Mouse (Mus musculus) small intestine, adult 2 months (tissue): ENCODE data around the gene Sept8. TPM values are rescaled to one million over a fixed set of nuclear protein-coding genes. Genes with fewer than 3 reads are reported as not detected.

ENCODE experiments used
- H3K27ac ChIP-seq: fragments of 200-500 bp; 2 replicates; pipeline ENCODE4 v1.5.1; 2012; ENCODE audit warnings: low read depth, low read length, control low read depth, inconsistent platforms; ENCODE audit not compliant: insufficient read depth
- H3K27me3 ChIP-seq: fragments of 200-500 bp; 2 replicates; pipeline ENCODE4 v1.6.1; 2012; ENCODE audit warnings: mild to moderate bottlenecking, moderate library complexity, low read length, inconsistent platforms; ENCODE audit not compliant: control insufficient read depth, insufficient read depth
- H3K36me3 ChIP-seq: fragments of 200-500 bp; 2 replicates; pipeline ENCODE4 v1.6.1; 2012; ENCODE audit warnings: mild to moderate bottlenecking, low read length, control low read depth, inconsistent platforms; ENCODE audit not compliant: control insufficient read depth, insufficient read depth
- H3K4me1 ChIP-seq: fragments of 200-500 bp; 2 replicates; pipeline ENCODE4 v1.6.1; 2012; ENCODE audit warnings: low read length, inconsistent platforms, mixed read lengths; ENCODE audit not compliant: control insufficient read depth, insufficient read depth, insufficient read length
- H3K4me3 ChIP-seq: fragments of 200-500 bp; 2 replicates; pipeline ENCODE4 v1.5.1; 2012; ENCODE audit warnings: low read depth, mild to moderate bottlenecking, control low read depth, inconsistent platforms, low read length, moderate library complexity
- CTCF ChIP-seq: fragments of 200-500 bp; IDR thresholded peaks from 2 replicates; pipeline ENCODE4 v1.5.1; 2012; ENCODE audit warnings: low read depth, mild to moderate bottlenecking, control low read depth, inconsistent platforms, low read length, moderate library complexity, mixed read lengths; ENCODE audit not compliant: insufficient replicate concordance, insufficient read length; ENCODE audit errors: extremely low read depth
- POLR2A ChIP-seq: fragments of 200-500 bp; IDR thresholded peaks from 2 replicates; pipeline ENCODE4 v1.6.1; 2012; ENCODE audit warnings: low read depth, mild to moderate bottlenecking, control low read depth, inconsistent platforms, low read length, moderate library complexity
- WGBS: fragments of 180-500 bp; shearing (Covaris S2); methylation state at CpG from one replicate; pipeline ENCODE4 v1.1.7; 2018; 5-methylcytosine and 5-hydroxymethylcytosine counted together
- polyA plus RNA-seq: library from polyadenylated mRNA; depleted of rRNA; stranded (reverse); fragments of >200 nt; gene quantifications from 2 replicates; pipeline ENCODE4 v1.2.3, GENCODE M21; 2012

The Sept8 gene
- polyA plus RNA-seq, 1 experiment: 9.7 TPM

DNA sequence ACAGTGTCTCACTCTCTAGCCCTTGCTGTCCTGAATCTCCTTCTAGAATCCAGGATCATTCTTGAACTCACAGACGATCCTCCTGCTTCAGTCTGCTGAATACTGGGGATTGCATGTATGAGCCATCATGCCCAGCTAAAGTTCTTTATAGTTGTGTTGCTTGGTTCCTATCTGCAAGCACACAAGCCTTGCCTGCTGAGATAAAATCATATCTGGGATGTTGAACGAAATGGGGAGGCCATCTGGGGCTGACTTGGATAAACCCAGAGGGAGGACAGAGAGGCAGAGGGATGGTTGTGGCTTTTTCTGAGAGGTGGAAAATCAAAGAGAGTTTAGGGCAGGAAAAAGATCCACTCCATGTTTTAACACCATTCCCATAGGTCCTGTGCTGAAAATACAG is 42.9 kb downstream of the Sept8 start:
- WGBS: 67% methylated on average over 2 of the region's 2 CpGs
- Histone ChIP-seq H3K27ac (no peak overlapping the region), H3K4me3 (no peak overlapping the region), H3K27me3 (no peaks in the 10 kb centered on the region; the same call in 1 of the 2 replicates), H3K4me1 (no peaks in the 10 kb centered on the region), H3K36me3 (no peaks in the 10 kb centered on the region)
- TF ChIP-seq POLR2A (no peak), CTCF (no peak)

DNA sequence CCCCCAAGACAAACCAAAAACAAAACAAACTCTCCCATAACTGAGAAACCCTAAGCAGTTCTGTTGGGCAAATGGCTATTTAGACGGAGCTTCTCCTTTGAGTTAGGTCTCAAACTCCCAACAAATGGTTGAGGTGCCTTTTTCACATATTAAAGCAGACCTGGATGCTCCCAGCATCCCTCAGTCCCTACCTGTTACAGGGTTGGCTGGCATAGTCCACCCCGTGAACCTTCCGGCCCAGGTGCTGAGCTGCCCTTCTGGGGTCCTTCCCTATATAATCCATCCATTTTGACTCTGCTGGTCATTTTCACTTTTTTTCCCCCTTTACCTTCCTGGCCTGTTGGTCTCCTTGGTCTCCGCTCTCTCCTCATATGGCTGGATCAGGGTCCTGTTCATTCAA is 47.6 kb downstream of the Sept8 start:
- 87% methylated on average over 4 of the region's 4 CpGs for WGBS
- no peaks in the 10 kb centered on the region for H3K36me3 ChIP-seq
- H3K4me3 ChIP-seq: no peak overlapping the region
- H3K4me1 ChIP-seq: no peaks in the 10 kb centered on the region
- H3K27ac ChIP-seq: no peak overlapping the region
- no peak for TF ChIP-seq POLR2A
- TF ChIP-seq CTCF: no peak
- H3K27me3 ChIP-seq: no peaks in the 10 kb centered on the region; the same call in 1 of the 2 replicates

DNA sequence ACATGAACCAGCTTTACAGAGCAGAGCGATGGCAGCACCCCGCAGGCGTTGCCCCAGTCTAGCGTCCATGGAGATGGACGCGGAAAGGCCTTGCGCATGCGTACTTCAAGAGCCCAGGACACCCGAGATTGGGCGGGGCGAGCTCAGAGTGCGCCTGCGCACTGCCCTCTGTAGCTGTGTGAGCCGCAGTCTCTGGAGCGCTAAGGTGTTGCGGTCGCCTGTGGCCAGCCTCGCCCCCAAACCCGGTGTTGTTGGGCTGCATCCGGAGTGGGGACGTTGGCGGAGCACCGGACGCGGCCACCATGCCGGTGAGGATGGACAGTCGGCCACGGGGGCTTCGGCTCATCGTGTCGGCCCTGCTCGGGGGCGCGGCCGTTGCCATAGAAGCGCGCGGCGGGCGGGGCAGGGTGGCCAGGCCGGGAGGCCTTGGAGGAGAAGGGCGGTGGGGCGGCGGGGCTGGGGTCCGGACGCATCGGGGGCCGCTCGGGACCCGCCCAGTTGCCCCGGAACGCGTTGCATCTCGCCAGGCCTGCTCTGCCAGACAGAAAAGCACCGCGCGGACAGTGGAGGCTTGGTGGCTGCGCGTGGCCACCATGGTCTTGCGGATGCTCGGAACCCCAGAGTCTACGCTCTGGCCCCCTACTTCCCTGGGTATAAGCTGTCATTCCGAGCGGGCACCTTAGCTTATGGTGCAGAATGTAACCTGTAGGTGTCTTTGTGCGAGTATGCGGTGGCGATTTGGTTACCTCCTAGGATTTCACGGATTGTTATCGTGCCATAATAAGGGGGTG is 48.4 kb downstream of the Sept8 start, which contains the start of gene Kif3a:
Gene Kif3a (plus strand): TSS at position 156 of the 791 bp plus-strand sequence.
- 2% methylated on average over 68 of the region's 69 CpGs for WGBS
- Histone ChIP-seq H3K36me3 (no peaks in the 10 kb centered on the region), H3K4me1 (no peaks in the 10 kb centered on the region), H3K27ac (no peak within 1 kb of the TSS), H3K27me3 (no peaks in the 10 kb centered on the region; the same call in 1 of the 2 replicates), H3K4me3 (peak within 1 kb of the TSS; percentile 89)
- TF ChIP-seq CTCF: no peak
- 0 out of 2 replicates have a peak, but pooled peaks have one; percentile 10 for TF ChIP-seq POLR2A

DNA sequence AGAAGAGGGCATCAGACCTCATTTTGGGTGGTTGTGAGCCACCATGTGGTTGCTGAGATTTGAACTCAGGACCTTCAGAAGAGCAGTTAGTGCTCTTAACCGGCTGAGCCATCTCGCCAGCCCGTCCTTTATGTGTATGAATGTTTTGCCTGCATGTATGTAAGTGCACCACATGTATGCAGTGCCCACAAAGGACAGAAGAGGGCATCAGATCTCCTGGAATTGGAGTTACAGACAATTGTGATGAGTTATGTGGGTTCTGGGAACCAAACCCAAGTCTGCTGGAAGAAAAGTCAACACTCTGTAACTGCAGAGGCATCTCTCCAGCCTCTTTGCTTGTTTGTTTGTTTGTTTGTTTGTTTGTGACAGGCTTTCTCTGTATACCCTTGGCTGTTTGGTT is 61.5 kb downstream of the Sept8 start:
- WGBS: 97% methylated on average over 3 of the region's 3 CpGs
- peaks cover 2% of the 10 kb centered on the region; the same call in 1 of the 2 replicates for H3K36me3 ChIP-seq

DNA sequence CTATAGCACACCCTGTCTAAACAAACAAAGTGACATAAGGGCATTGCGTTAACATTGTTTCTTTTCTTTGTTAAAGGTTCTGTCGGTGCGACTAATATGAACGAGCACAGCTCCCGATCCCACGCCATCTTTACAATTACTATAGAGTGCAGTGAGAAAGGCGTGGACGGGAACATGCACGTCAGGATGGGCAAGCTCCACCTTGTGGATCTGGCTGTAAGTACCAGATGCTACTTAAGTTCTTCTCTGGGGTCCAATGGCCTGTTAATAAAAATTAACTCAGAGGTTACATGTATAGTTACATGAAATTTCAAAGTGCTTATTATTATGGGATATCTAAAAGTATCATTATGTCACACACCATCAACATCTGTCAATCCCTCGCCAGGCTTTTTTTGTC is 64.1 kb downstream of the Sept8 start:
- peaks cover 2% of the 10 kb centered on the region; the same call in 1 of the 2 replicates for H3K36me3 ChIP-seq
- WGBS: 50% methylated on average over 10 of the region's 10 CpGs
- H3K4me3 ChIP-seq: no peak overlapping the region
- no peaks in the 10 kb centered on the region for H3K4me1 ChIP-seq
- H3K27ac ChIP-seq: no peak overlapping the region
- TF ChIP-seq POLR2A (no peak), CTCF (no peak)
- H3K27me3 ChIP-seq: no peaks in the 10 kb centered on the region

More for the DNA sequence above, 61.5 kb downstream of the Sept8 start:
- no peak overlapping the region for H3K27ac ChIP-seq
- TF ChIP-seq POLR2A (no peak), CTCF (no peak)
- H3K27me3 ChIP-seq: no peaks in the 10 kb centered on the region
- no peak overlapping the region for H3K4me3 ChIP-seq
- H3K4me1 ChIP-seq: no peaks in the 10 kb centered on the region

DNA sequence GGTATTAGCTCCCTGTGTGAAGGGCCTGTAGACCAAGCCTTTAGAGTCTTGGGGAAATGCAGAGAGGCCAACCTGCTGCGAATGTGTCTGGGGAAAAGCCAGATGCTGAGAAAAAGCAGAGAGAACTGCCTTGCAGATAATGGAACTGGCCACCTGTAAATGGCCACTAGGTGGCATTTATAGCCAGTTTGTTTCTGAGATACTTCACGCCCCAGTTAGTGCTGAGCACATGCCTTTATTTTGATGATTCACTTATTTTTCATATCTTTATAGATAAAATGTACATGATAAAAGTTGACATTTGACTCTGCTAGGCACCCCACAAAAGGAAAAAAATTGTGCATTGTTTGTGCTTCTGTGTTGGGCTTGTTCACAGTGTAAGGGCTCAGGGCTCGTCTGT is 65.8 kb downstream of the Sept8 start:
- no peaks in the 10 kb centered on the region for H3K4me1 ChIP-seq
- 64% methylated on average over 3 of the region's 3 CpGs for WGBS

DNA sequence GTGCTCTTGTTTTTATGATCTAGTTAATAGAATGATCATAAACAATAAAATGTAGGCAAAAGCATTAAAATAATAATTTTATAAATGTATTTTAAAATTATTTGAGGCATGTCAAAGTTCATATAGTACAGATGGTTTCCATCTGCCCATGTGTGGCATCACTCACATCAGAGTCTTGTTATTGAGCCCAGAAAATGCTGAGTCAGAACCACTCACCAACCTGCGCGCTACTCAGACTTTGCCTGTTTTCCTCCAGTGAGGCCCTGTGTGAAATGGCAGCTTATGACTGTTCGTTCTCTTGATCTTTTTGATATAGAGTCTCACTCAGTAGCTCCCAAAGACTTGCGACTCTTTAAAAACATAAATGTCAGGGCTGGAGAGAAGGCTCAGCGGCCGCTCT is 66.5 kb downstream of the Sept8 start:
- no peak for TF ChIP-seq CTCF
- no peak for TF ChIP-seq POLR2A
- 97% methylated on average over 6 of the region's 6 CpGs for WGBS
- H3K27me3 ChIP-seq: no peaks in the 10 kb centered on the region
- H3K4me3 ChIP-seq: no peak overlapping the region
- H3K27ac ChIP-seq: no peak overlapping the region
- H3K4me1 ChIP-seq: no peaks in the 10 kb centered on the region
- peaks cover 2% of the 10 kb centered on the region; the same call in 1 of the 2 replicates for H3K36me3 ChIP-seq

More for the DNA sequence above, 65.8 kb downstream of the Sept8 start:
- Histone ChIP-seq H3K27me3 (no peaks in the 10 kb centered on the region), H3K27ac (no peak overlapping the region), H3K36me3 (peaks cover 2% of the 10 kb centered on the region; the same call in 1 of the 2 replicates), H3K4me3 (no peak overlapping the region)
- TF ChIP-seq CTCF (peak; percentile 26; the same call in 1 of the 2 replicates), POLR2A (no peak)
